Mouse (Mus musculus) thymus, adult 2 months (tissue): ENCODE results near the gene St6galnac3.

Experiments used
- CTCF ChIP-seq: fragments of 200-500 bp; IDR thresholded peaks from 2 replicates; pipeline ENCODE4 v1.5.1; 2012; ENCODE audit warnings: mild to moderate bottlenecking, control low read depth, low read length, moderate library complexity, borderline replicate concordance; ENCODE audit not compliant: control insufficient read depth, poor library complexity, insufficient read depth; ENCODE audit errors: extremely low read depth
- POLR2A ChIP-seq: fragments of 200-500 bp; IDR thresholded peaks from 2 replicates; pipeline ENCODE4 v1.6.1; 2012; ENCODE audit warnings: mild to moderate bottlenecking, low read length, control low read depth, moderate library complexity; ENCODE audit not compliant: control insufficient read depth, poor library complexity, insufficient read depth; ENCODE audit errors: extremely low read depth

GRCm38 (mm10) chr3:153173567-153173966 is 551.4 kb downstream of the St6galnac3 start:
- TF ChIP-seq POLR2A: no peak
- no peak for TF ChIP-seq CTCF
